Mouse (Mus musculus): ENCODE results near the gene Mgat5b. TPM values are rescaled to one million over a fixed set of nuclear protein-coding genes. Genes with fewer than 3 reads are reported as not detected.

Mgat5b gene
- polyA plus RNA-seq, 1 experiment from 2014 or later, result 5.5 TPM

GRCm38 (mm10) chr11:117028861-117029568 lies 110.4 kb downstream of the Mgat5b start:
- DNase-seq (ENCODE audit: low spot score), result no peak
- peaks cover 8% of the 10 kb centered on the region for H3K27me3 ChIP-seq (ENCODE audit: low read depth, poor library complexity, severe bottlenecking)
- no peak overlapping the region for H3K4me3 ChIP-seq
- no peaks in the 10 kb centered on the region for H3K36me3 ChIP-seq
- peaks cover 38% of the 10 kb centered on the region for H3K4me1 ChIP-seq
- H3K9me3 ChIP-seq (replicated peaks), result peaks cover 10% of the 10 kb centered on the region; the same call in 1 of the 2 replicates
- peak overlapping the region; percentile 68; the same call in 1 of the 2 replicates for H3K27ac ChIP-seq (replicated peaks)
- WGBS, result 69% methylated on average over 19 of the region's 19 CpGs

DNA sequence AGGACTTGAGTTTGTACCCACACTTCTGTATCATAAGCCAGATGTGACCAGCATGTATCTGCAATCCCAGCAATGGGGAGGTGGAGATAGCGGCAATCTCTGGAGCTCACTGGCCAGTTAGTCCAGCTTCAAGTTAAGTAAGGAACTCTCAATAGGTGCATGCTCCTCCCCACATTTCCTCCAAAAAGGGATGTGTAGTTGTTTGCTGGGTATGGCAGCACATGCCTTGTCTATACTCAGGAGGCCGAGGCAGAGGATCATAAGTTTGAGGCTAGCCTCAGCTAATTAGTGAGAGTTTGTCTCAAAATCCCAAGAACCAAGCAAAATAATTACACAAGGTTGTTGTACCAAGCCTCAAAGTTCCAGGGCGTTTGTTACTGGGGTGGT lies 110.9 kb downstream of the Mgat5b start:
- no peaks in the 10 kb centered on the region for H3K36me3 ChIP-seq
- WGBS, result 88% methylated on average over 3 of the region's 3 CpGs
- peaks cover 8% of the 10 kb centered on the region for H3K27me3 ChIP-seq (ENCODE audit: low read depth, poor library complexity, severe bottlenecking)
- no peak overlapping the region for H3K27ac ChIP-seq (replicated peaks)
- H3K9me3 ChIP-seq (replicated peaks), result peaks cover 5% of the 10 kb centered on the region; the same call in 1 of the 2 replicates
- DNase-seq (ENCODE audit: low spot score), result no peak
- no peak overlapping the region for H3K4me3 ChIP-seq
- H3K4me1 ChIP-seq, result peaks cover 38% of the 10 kb centered on the region

GRCm38 (mm10) chr11:117030018-117030417 lies 111.4 kb downstream of the Mgat5b start:
- H3K36me3 ChIP-seq, result no peaks in the 10 kb centered on the region
- H3K4me1 ChIP-seq, result peaks cover 38% of the 10 kb centered on the region
- peaks cover 8% of the 10 kb centered on the region for H3K27me3 ChIP-seq (ENCODE audit: low read depth, poor library complexity, severe bottlenecking)
- H3K9me3 ChIP-seq (replicated peaks), result 0 out of 2 replicates have a peak, but pooled peaks cover 4% of the 10 kb centered on the region
- 72% methylated on average over 3 of the region's 3 CpGs for WGBS
- no peak overlapping the region for H3K4me3 ChIP-seq
- H3K27ac ChIP-seq (replicated peaks), result 0 out of 2 replicates have a peak overlapping the region, but pooled peaks have one; percentile 23
- DNase-seq (ENCODE audit: low spot score), result no peak

DNA sequence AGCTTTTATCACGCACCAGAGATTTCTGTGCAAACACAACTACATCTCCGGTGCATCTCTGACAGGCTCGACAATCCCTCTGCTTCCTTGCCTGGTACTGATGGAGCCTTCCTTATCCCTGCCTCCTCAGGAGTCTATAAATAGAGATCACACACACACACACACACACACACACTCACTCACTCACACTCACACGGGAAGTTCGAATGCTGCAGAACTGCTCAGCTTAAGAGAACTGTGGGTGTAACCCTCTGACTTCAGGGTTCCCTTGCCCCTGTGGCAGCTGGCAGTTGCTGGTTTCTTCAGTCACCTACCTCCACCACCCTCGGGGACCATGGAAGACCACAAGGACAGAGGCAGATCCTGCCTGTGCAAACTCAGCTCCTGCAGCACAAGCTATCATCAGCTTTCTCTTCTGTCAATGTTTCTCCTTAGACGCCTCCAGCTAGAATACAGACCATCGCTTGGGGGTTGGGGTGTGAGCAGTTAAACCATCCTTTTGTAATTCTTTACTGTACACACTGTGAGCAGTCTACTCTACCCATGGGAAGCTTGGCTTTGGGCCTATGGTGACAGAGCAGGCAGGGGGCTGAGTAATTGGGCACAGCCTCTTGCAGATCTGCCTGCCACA lies 111.9 kb downstream of the Mgat5b start:
- H3K9me3 ChIP-seq (replicated peaks), result 0 out of 2 replicates have a peak, but pooled peaks cover 4% of the 10 kb centered on the region

GRCm38 (mm10) chr11:117031249-117031648 lies 112.6 kb downstream of the Mgat5b start:
- no peak overlapping the region for H3K4me3 ChIP-seq
- no peaks in the 10 kb centered on the region for H3K36me3 ChIP-seq
- DNase-seq (ENCODE audit: low spot score), result no peak
- H3K27me3 ChIP-seq (ENCODE audit: low read depth, poor library complexity, severe bottlenecking), result peaks cover 8% of the 10 kb centered on the region
- 0 out of 2 replicates have a peak, but pooled peaks cover 4% of the 10 kb centered on the region for H3K9me3 ChIP-seq (replicated peaks)
- peaks cover 42% of the 10 kb centered on the region for H3K4me1 ChIP-seq
- H3K27ac ChIP-seq (replicated peaks), result peak overlapping the region; percentile 35; the same call in 1 of the 2 replicates
- WGBS, result 16% methylated on average over 4 of the region's 4 CpGs

More for the DNA sequence above, 111.9 kb downstream of the Mgat5b start:
- DNase-seq (ENCODE audit: low spot score), result no peak
- peaks cover 38% of the 10 kb centered on the region for H3K4me1 ChIP-seq
- H3K36me3 ChIP-seq, result no peaks in the 10 kb centered on the region
- H3K4me3 ChIP-seq, result no peak overlapping the region
- H3K27me3 ChIP-seq (ENCODE audit: low read depth, poor library complexity, severe bottlenecking), result peaks cover 8% of the 10 kb centered on the region
- 78% methylated on average over 8 of the region's 8 CpGs for WGBS
- peak overlapping the region; percentile 35; the same call in 1 of the 2 replicates for H3K27ac ChIP-seq (replicated peaks)

- DNase-seq (ENCODE audit: low spot score), result no peak
- Histone ChIP-seq H3K27ac (replicated peaks) (no peak overlapping the region), H3K27me3 (ENCODE audit: low read depth, poor library complexity, severe bottlenecking) (peaks cover 7% of the 10 kb centered on the region), H3K9me3 (replicated peaks) (0 out of 2 replicates have a peak, but pooled peaks cover 4% of the 10 kb centered on the region), H3K4me3 (no peak overlapping the region), H3K36me3 (no peaks in the 10 kb centered on the region), H3K4me1 (peaks cover 32% of the 10 kb centered on the region)
- 71% methylated on average over 11 of the region's 11 CpGs for WGBS
These were observed 117.1 kb downstream of the Mgat5b start for GRCm38 (mm10) chr11:117035661-117036336.

Other genes with a start within 250 kb of the Mgat5b start
- gene St6galnac1, start 143.4 kb upstream of the Mgat5b start, polyA plus RNA-seq (2016; fragmentation: Nextera tagmentation; extraction: Ambion mirVana), result not detected in 2 replicates
- gene Mxra7, start 90.8 kb upstream of the Mgat5b start, polyA plus RNA-seq (2016; fragmentation: Nextera tagmentation; extraction: Ambion mirVana), result 28.1 and 29.1 TPM in 2 replicates
- gene Mettl23, start 75.6 kb upstream of the Mgat5b start, polyA plus RNA-seq (2016; fragmentation: Nextera tagmentation; extraction: Ambion mirVana), result 68.5 and 70.3 TPM in 2 replicates
- 92.5 and 102 TPM in 2 replicates for gene Jmjd6, start 75.4 kb upstream of the Mgat5b start, polyA plus RNA-seq (2016; fragmentation: Nextera tagmentation; extraction: Ambion mirVana)
- gene Mfsd11, start 66.4 kb upstream of the Mgat5b start, polyA plus RNA-seq (2016; fragmentation: Nextera tagmentation; extraction: Ambion mirVana), result 27.9 and 31.7 TPM in 2 replicates
- gene Srsf2, start 65.8 kb upstream of the Mgat5b start, polyA plus RNA-seq (2016; fragmentation: Nextera tagmentation; extraction: Ambion mirVana), result 852 and 895 TPM in 2 replicates
- gene Sec14l1, start 196.3 kb downstream of the Mgat5b start, polyA plus RNA-seq (2016; fragmentation: Nextera tagmentation; extraction: Ambion mirVana), result 49.9 and 58.0 TPM in 2 replicates

Data from midbrain, embryonic 10.5 days (tissue).